Mouse (Mus musculus): Measurements from ENCODE around the gene Efna4.

The Efna4 gene

DNA sequence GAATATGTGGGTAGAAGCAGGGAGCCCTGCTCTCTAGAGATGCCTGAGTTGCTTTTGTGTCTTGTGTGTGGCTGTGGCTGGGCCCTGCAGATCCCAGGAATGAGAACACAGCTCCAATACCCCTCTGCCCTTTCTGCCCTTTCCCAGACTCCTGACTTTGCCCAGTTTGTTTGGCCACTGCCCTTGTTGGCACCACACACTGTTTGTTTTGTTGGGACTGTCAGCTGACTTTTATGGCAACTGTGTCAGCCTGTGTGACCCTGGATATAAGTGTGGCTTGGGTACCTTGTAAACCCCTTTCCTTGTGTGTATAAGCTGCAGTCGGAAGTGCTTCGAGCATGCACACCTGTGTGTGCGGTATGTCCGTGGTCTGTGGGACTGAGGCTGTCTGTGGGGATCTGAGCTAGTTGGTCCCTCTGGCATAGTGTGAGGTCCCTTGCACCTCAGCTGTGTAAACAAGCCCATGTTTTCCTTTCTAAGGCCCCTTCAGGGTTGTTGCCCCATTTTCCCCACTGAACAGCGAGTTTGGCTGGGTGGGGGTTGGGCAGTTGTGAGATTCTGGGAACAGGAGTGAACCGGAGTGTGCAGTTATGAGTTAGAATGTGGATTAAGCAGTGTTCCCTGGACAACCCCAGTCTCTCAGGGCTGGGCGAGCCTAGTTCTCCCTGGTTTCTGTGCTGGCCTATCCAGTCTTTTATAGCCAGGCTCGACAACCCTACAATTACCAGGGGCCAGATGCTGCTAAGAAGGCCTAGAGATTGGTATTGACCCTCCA, 32.1 kb downstream of the Efna4 start:
- DNase-seq (ENCODE audit: low spot score in 2 of 2): no peak

- DNase-seq (ENCODE audit: low spot score in 2 of 2): no peak
These were observed 32.7 kb downstream of the Efna4 start for GRCm38 (mm10) chr3:89305105-89305504.

GRCm38 (mm10) chr3:89304440-89304839, 33.4 kb downstream of the Efna4 start:
- no peak for DNase-seq (ENCODE audit: low spot score in 2 of 2)

DNA sequence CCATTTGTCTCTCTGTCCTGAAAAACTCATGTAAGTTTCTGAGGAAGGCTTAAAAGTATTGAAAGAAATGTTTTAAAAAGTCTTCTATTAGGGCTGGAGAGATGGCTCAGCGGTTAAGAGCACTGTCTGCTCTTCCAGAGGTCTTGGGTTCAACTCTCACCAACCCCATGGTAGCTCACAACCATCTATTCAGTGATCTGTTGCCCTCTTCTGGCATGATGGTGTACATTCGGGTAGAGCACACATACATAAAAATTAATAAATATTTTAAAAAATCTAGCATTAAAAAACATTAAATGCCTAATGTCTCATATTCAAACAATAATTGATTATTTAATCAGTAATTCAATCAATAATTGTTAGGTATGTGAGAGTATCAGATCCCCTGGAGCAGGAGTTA, 37.3 kb downstream of the Efna4 start:
- DNase-seq (ENCODE audit: low spot score in 2 of 2): no peak

GRCm38 (mm10) chr3:89300071-89300470, 37.8 kb downstream of the Efna4 start:
- no peak for DNase-seq (ENCODE audit: low spot score in 2 of 2)

DNA sequence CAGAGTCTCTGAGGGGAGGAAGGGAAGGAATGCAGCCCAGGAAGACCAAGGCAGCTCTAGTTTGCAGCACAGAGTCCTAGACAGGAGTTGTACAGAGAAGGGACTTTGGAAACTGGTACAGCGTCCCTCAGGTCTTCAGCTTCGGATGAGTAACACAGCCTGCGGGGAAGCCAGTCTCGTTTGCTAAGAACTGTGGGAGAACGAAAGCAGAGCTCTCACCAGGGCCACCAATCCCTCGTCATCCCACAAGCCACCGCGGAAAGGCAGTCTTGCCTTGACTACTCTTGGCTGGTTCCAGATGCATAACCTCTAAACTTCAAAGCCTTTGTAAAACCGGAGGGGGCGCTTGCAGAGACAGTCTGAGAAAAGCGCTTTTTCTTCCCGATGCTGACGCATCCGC, 38.3 kb downstream of the Efna4 start:
- DNase-seq (ENCODE audit: low spot score in 2 of 2): no peak

GRCm38 (mm10) chr3:89298908-89299307, 38.9 kb downstream of the Efna4 start:
- DNase-seq (ENCODE audit: low spot score in 2 of 2): no peak

GRCm38 (mm10) chr3:89296761-89297396, 40.9 kb downstream of the Efna4 start:
- DNase-seq (ENCODE audit: low spot score in 2 of 2): no peak

DNA sequence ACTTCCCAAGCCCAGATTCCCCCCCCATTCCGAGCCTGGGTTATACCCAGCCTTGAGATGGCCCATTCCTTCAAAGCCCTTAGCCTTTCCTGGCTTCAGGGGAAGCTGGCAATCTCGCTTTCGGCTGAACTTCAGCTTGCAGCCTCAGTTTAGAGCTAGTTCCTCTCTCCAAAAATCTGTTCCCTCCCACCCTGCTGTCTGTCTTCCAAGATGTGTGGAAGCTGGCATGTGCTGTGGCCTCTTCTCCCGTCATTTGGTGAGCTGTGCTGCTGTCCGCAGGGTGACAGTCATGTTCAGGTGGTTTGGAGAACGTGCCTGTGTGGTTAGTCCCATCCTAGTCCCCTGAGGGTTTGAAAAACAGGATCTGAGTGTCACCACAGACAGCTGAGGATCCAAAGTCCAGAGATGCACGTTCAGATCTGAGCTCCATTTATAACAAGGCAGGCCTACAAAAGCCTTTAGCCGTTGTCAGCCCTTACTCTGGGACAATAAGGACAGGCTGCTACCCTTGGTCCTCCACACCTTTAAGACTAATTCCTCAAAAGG, 42.1 kb downstream of the Efna4 start:
- no peak for DNase-seq (ENCODE audit: low spot score in 2 of 2)

- DNase-seq (ENCODE audit: low spot score in 2 of 2): no peak
These were observed 43.6 kb downstream of the Efna4 start for GRCm38 (mm10) chr3:89294195-89294594.

GRCm38 (mm10) chr3:89293247-89293918, 44.4 kb downstream of the Efna4 start:
- no peak for DNase-seq (ENCODE audit: low spot score in 2 of 2)

- no peak for DNase-seq (ENCODE audit: low spot score in 2 of 2)
These were observed 45.5 kb downstream of the Efna4 start for GRCm38 (mm10) chr3:89292303-89292702.

DNA sequence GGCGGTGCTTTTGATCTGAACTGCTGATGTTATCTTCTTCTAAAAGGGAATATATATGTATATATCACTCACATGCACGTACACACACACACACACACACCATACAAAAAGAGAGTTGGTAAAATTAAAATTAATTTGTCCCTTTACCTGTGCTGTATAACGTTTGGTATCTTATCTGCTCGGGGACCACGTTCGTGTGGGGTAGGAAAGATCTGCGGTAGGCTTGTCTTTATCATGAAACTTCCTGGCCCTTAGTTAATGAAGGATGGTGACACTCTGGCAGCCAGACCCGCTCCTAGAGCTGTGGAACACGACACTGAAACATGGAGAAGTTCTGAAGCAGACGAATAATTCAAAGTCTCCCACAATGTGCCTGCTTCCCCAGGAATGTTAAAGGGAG, 46.0 kb downstream of the Efna4 start:
- no peak for DNase-seq (ENCODE audit: low spot score in 2 of 2)

DNA sequence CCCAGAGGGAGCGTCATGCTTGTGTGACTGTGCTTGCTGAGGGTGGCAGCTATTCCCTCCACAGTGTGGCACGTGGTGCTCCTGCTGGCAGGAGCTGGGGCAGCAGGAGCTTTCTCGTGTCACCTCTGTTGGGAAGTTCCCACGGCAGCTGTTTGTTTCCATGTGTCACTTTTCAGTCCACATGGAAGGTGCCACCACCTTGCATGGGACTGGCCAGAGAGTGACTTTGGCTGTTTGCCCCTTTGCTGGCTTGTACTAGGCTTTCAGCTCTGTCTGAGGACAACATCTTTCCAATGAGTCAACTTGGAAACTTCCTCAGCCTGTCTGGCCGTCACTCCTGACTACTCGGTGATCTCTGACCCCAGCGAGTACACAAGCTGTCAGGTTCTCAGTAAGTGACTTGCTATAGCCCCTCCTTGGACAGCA, 49.3 kb downstream of the Efna4 start:
- DNase-seq (ENCODE audit: low spot score in 2 of 2): no peak

- no peak for DNase-seq (ENCODE audit: low spot score in 2 of 2)
These were observed 50.5 kb downstream of the Efna4 start for GRCm38 (mm10) chr3:89287286-89287685.

GRCm38 (mm10) chr3:89285526-89285925, 52.3 kb downstream of the Efna4 start:
- DNase-seq (ENCODE audit: low spot score in 2 of 2): no peak

DNA sequence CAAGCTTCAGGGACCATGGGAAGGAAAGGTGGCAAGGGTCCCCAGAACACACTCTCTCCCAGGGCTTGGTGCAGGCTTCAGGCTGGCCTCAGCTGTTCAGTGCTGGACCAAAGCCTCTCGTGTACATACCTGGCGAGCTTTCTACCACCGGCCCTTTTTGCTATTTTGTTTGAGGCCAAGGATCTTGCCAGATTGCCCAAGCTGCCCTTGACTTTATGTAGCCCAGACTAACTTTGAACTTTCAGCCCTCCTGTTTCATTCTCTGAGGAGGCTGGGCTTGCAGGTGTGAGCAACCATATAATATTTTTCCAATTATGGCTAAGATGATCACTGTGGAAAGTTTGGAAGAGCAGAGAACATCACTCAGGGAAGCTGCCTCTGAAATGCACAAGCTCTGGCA, 53.6 kb downstream of the Efna4 start:
- no peak for DNase-seq (ENCODE audit: low spot score in 2 of 2)
